Mouse (Mus musculus) liver, embryonic 13.5 days (tissue): ENCODE measurements around the gene Sun2. TPM values are rescaled to one million over a fixed set of nuclear protein-coding genes. Genes with fewer than 3 reads are reported as not detected.

ENCODE experiments used
- ATAC-seq: fragments of 200-750 bp; cut with Nextera tagmentation; 2 replicates; pipeline ENCODE4 v1.8.0; 2017; ENCODE audit warnings: low read depth, mild to moderate bottlenecking, moderate number of reproducible peaks, moderate library complexity
- DNase-seq: peaks from one replicate; pipeline ENCODE4 v3.0.0; 2022
- H3K27ac ChIP-seq: fragments of 300-500 bp; sonication (generic); 2 replicates; pipeline ENCODE4 v1.5.1; 2015; ENCODE audit warnings: moderate library complexity, mild to moderate bottlenecking, inconsistent platforms
- H3K27me3 ChIP-seq: fragments of 300-500 bp; sonication (generic); 2 replicates; pipeline ENCODE4 v1.6.1; 2015; ENCODE audit warnings: mild to moderate bottlenecking, inconsistent platforms
- H3K36me3 ChIP-seq: fragments of 300-500 bp; sonication (generic); 2 replicates; pipeline ENCODE4 v1.6.1; 2015; ENCODE audit warnings: mild to moderate bottlenecking, inconsistent platforms
- H3K4me1 ChIP-seq: fragments of 300-500 bp; sonication (generic); replicated peaks from 2 replicates; pipeline ENCODE4 v1.6.1; 2015; ENCODE audit warnings: inconsistent platforms
- H3K4me2 ChIP-seq: fragments of 300-500 bp; sonication (generic); 2 replicates; pipeline ENCODE4 v1.6.1; 2015; ENCODE audit warnings: inconsistent platforms, mild to moderate bottlenecking, moderate library complexity
- H3K4me3 ChIP-seq: fragments of 300-500 bp; sonication (generic); replicated peaks from 2 replicates; pipeline ENCODE4 v1.5.1; 2015; ENCODE audit warnings: mild to moderate bottlenecking, inconsistent platforms
- H3K9ac ChIP-seq: fragments of 300-500 bp; sonication (generic); 2 replicates; pipeline ENCODE4 v1.6.1; 2015; ENCODE audit warnings: mild to moderate bottlenecking, inconsistent platforms
- H3K9me3 ChIP-seq: fragments of 300-500 bp; sonication (generic); replicated peaks from 2 replicates; pipeline ENCODE4 v1.6.1; 2016; ENCODE audit warnings: inconsistent platforms
- WGBS: fragments of 180-500 bp; shearing (Covaris S2); methylation state at CpG from one replicate; pipeline ENCODE4 v1.1.7; 2015; ENCODE audit not compliant: insufficient replicate concordance; 5-methylcytosine and 5-hydroxymethylcytosine counted together
- polyA plus RNA-seq: library from polyadenylated mRNA; unstranded; fragments of >200 nt; fragmentation: Nextera tagmentation; extraction: Ambion mirVana; gene quantifications from 2 replicates; pipeline ENCODE4 v1.2.1, GENCODE M21; 2015

Gene Sun2
- polyA plus RNA-seq, 1 experiment from 2014 or later: 1.5 TPM

- Histone ChIP-seq H3K27me3 (no peaks in the 10 kb centered on the region), H3K4me1 (peaks cover 82% of the 10 kb centered on the region), H3K36me3 (peaks cover 15% of the 10 kb centered on the region), H3K9me3 (no peaks in the 10 kb centered on the region), H3K9ac (peak overlapping the region; percentile 99), H3K4me3 (peak overlapping the region; percentile 91), H3K27ac (peak overlapping the region; percentile 97), H3K4me2 (peak overlapping the region; percentile 87)
- 88% methylated on average over 6 of the region's 6 CpGs for WGBS
- no peak for ATAC-seq
- no peak for DNase-seq
These were observed 57.7 kb downstream of the Sun2 start for GRCm38 (mm10) chr15:79684616-79685015.

GRCm38 (mm10) chr15:79683707-79684465 lies 58.5 kb downstream of the Sun2 start:
- Histone ChIP-seq H3K36me3 (peaks cover 21% of the 10 kb centered on the region), H3K27me3 (no peaks in the 10 kb centered on the region), H3K4me3 (peak overlapping the region; percentile 91), H3K9ac (peak overlapping the region; percentile 99), H3K4me1 (peaks cover 79% of the 10 kb centered on the region), H3K27ac (peak overlapping the region; percentile 97), H3K4me2 (peak overlapping the region; percentile 87), H3K9me3 (no peaks in the 10 kb centered on the region)
- DNase-seq (no peak), ATAC-seq (no peak)
- 51% methylated on average over 19 of the region's 19 CpGs for WGBS

GRCm38 (mm10) chr15:79683146-79683545 lies 59.2 kb downstream of the Sun2 start:
- WGBS: 71% methylated on average over 6 of the region's 6 CpGs
- peak overlapping the region; percentile 99 for H3K9ac ChIP-seq

GRCm38 (mm10) chr15:79681973-79682372 lies 60.4 kb downstream of the Sun2 start:
- 49% methylated on average over 4 of the region's 4 CpGs for WGBS
- H3K4me3 ChIP-seq: 0 out of 2 replicates have a peak overlapping the region, but pooled peaks have one; percentile 91
- no peaks in the 10 kb centered on the region for H3K27me3 ChIP-seq
- ATAC-seq: peak; percentile 52
- H3K9me3 ChIP-seq: no peaks in the 10 kb centered on the region
- H3K36me3 ChIP-seq: peaks cover 38% of the 10 kb centered on the region
- H3K27ac ChIP-seq: peak overlapping the region; percentile 97
- peaks cover 88% of the 10 kb centered on the region for H3K4me1 ChIP-seq
- peak overlapping the region; percentile 87 for H3K4me2 ChIP-seq
- peak; percentile 55 for DNase-seq
- H3K9ac ChIP-seq: peak overlapping the region; percentile 99

More at GRCm38 (mm10) chr15:79683146-79683545, 59.2 kb downstream of the Sun2 start:
- H3K27ac ChIP-seq: peak overlapping the region; percentile 97
- H3K4me1 ChIP-seq: peaks cover 80% of the 10 kb centered on the region
- peak overlapping the region; percentile 87 for H3K4me2 ChIP-seq
- DNase-seq (no peak), ATAC-seq (no peak)
- peak overlapping the region; percentile 91 for H3K4me3 ChIP-seq
- no peaks in the 10 kb centered on the region for H3K9me3 ChIP-seq
- peaks cover 26% of the 10 kb centered on the region for H3K36me3 ChIP-seq
- H3K27me3 ChIP-seq: no peaks in the 10 kb centered on the region

- no peak for ATAC-seq
- Histone ChIP-seq H3K4me1 (peaks cover 50% of the 10 kb centered on the region), H3K36me3 (peaks cover 78% of the 10 kb centered on the region), H3K9ac (no peak overlapping the region), H3K4me3 (no peak overlapping the region), H3K9me3 (no peaks in the 10 kb centered on the region), H3K27me3 (no peaks in the 10 kb centered on the region), H3K27ac (0 out of 2 replicates have a peak overlapping the region, but pooled peaks have one; percentile 15), H3K4me2 (no peak overlapping the region)
- no peak for DNase-seq
- WGBS: 81% methylated on average over 2 of the region's 2 CpGs
These were observed 64.4 kb downstream of the Sun2 start for GRCm38 (mm10) chr15:79677936-79678335.

Other genes starting within 250 kb of the Sun2 start
- not detected in 2 replicates for gene Kcnj4, start 237.3 kb downstream of the Sun2 start, polyA plus RNA-seq
- 6.2 and 6.4 TPM in 2 replicates for gene Kdelr3, start 226.1 kb downstream of the Sun2 start, polyA plus RNA-seq
- 12.1 and 12.6 TPM in 2 replicates for gene Ddx17, start 195.8 kb downstream of the Sun2 start, polyA plus RNA-seq
- gene Dmc1, start 137.4 kb downstream of the Sun2 start, polyA plus RNA-seq: 0.22 and 0.40 TPM in 2 replicates
- gene Fam227a, start 83.6 kb downstream of the Sun2 start, polyA plus RNA-seq: 0.12 and 0.39 TPM in 2 replicates
- gene Cby1, start 83.3 kb downstream of the Sun2 start, polyA plus RNA-seq: 18.6 and 19.3 TPM in 2 replicates
- 199 and 225 TPM in 2 replicates for gene Tomm22, start 71.7 kb downstream of the Sun2 start, polyA plus RNA-seq
- gene Josd1, start 54.6 kb downstream of the Sun2 start, polyA plus RNA-seq: 20.0 and 21.6 TPM in 2 replicates
- 32.6 and 36.9 TPM in 2 replicates for gene Gtpbp1, start 51.7 kb downstream of the Sun2 start, polyA plus RNA-seq
- gene Dnal4, start 35.3 kb upstream of the Sun2 start, polyA plus RNA-seq: 9.1 and 10.5 TPM in 2 replicates
- 0.12 and 0.13 TPM in 2 replicates for gene Nptxr, start 62.2 kb upstream of the Sun2 start, polyA plus RNA-seq
- not detected in 2 replicates for gene Npcd, start 91.7 kb upstream of the Sun2 start, polyA plus RNA-seq
- gene Cbx6, start 92.2 kb upstream of the Sun2 start, polyA plus RNA-seq: 9.7 and 10.2 TPM in 2 replicates
- 41.7 and 53.3 TPM in 2 replicates for gene Apobec3, start 149.1 kb upstream of the Sun2 start, polyA plus RNA-seq
- 0.89 and 1.4 TPM in 2 replicates for gene Cbx7, start 228.6 kb upstream of the Sun2 start, polyA plus RNA-seq